Mouse (Mus musculus): ENCODE results near the gene Dirc2. TPM values are rescaled to one million over a fixed set of nuclear protein-coding genes. Genes with fewer than 3 reads are reported as not detected.

Dirc2 gene
- 7.5 and 8.0 TPM in 2 replicates for polyA plus RNA-seq (2014; fragmentation: Nextera tagmentation; extraction: Ambion mirVana)

GRCm38 (mm10) chr16:35768785-35769642 lies at the start of gene Dirc2:
Dirc2 (minus strand) TSS chr16:35769356.
- Histone ChIP-seq H3K9ac (ENCODE audit: low read depth, low read length) (peak within 1 kb of the TSS; percentile 80), H3K27ac (ENCODE audit: low read depth, low read length) (peak within 1 kb of the TSS; percentile 63), H3K9me3 (ENCODE audit: control insufficient read depth, low read length) (no peaks in the 10 kb centered on the region), H3K36me3 (ENCODE audit: control insufficient read depth, insufficient read depth, low read length) (no peaks in the 10 kb centered on the region), H3K27me3 (replicated peaks; ENCODE audit: control insufficient read depth, insufficient read depth, low read length) (no peaks in the 10 kb centered on the region), H3K4me2 (peak within 1 kb of the TSS; percentile 96), H3K4me3 (ENCODE audit: low read depth, low read length) (peak within 1 kb of the TSS; percentile 86), H3K4me1 (replicated peaks; ENCODE audit: control insufficient read depth, insufficient read depth, low read length) (peaks cover 22% of the 10 kb centered on the region)
- under 1% methylated on average over 63 of the region's 78 CpGs for WGBS
- DNase-seq (ENCODE audit: low spot score) (peak; percentile 75), ATAC-seq (replicated peaks; ENCODE audit: low FRiP score) (peak; percentile 81)

DNA sequence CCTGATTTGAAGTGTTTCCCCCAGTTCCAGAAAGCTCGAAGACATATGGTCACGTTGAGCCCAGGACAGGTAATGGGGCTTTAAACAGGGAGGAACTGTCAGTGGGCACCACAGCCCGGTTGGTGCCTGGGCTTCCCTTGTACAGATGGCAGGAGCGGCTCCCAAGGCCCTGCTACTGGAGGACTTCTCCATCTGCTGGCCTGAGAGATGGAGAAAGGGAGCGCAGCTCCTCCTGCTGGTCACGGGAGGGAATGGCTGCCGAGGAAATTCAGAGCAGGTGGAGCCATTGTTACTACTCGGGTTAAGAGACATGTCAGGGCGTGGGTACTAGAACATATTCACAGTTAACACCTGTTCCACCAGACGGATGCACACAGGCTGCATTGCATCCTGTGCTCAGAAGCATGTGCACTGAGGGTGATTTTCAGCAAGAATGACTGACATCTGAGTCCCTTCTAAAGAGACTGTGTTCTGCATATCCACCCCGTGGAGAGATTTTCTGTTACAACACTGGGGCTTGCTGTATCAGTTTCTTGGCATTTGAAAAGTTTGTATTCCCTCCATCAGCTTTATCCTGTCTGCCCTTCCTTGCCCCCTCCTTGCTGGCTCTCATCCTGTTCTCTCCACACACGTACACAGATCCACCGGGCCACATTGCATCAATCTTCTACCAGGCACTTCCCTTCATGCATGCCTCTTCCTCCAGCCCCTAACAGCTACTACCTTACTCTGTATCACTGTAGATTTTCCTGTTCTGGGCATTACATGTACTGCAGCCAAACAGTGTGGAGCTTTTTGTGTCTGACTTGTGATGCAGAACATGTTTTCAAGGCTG lies 48.3 kb upstream of the Dirc2 start:
- Histone ChIP-seq H3K4me3 (ENCODE audit: low read depth, low read length) (no peak overlapping the region), H3K27me3 (replicated peaks; ENCODE audit: control insufficient read depth, insufficient read depth, low read length) (no peaks in the 10 kb centered on the region), H3K4me2 (no peak overlapping the region), H3K9ac (ENCODE audit: low read depth, low read length) (no peak overlapping the region), H3K36me3 (ENCODE audit: control insufficient read depth, insufficient read depth, low read length) (peaks cover 6% of the 10 kb centered on the region), H3K9me3 (ENCODE audit: control insufficient read depth, low read length) (no peaks in the 10 kb centered on the region), H3K4me1 (replicated peaks; ENCODE audit: control insufficient read depth, insufficient read depth, low read length) (no peaks in the 10 kb centered on the region), H3K27ac (ENCODE audit: low read depth, low read length) (no peak overlapping the region)
- peak; percentile 76 for DNase-seq (ENCODE audit: low spot score)
- WGBS, result 44% methylated on average over 13 of the region's 13 CpGs
- peak; percentile 74 for ATAC-seq (replicated peaks; ENCODE audit: low FRiP score)

- Histone ChIP-seq H3K27me3 (replicated peaks; ENCODE audit: control insufficient read depth, insufficient read depth, low read length) (no peaks in the 10 kb centered on the region), H3K9ac (ENCODE audit: low read depth, low read length) (no peak overlapping the region), H3K4me1 (replicated peaks; ENCODE audit: control insufficient read depth, insufficient read depth, low read length) (no peaks in the 10 kb centered on the region), H3K36me3 (ENCODE audit: control insufficient read depth, insufficient read depth, low read length) (peaks cover 5% of the 10 kb centered on the region), H3K9me3 (ENCODE audit: control insufficient read depth, low read length) (no peaks in the 10 kb centered on the region), H3K4me3 (ENCODE audit: low read depth, low read length) (no peak overlapping the region), H3K4me2 (no peak overlapping the region), H3K27ac (ENCODE audit: low read depth, low read length) (no peak overlapping the region)
- 68% methylated on average over 3 of the region's 3 CpGs for WGBS
- no peak for DNase-seq (ENCODE audit: low spot score)
- no peak for ATAC-seq (replicated peaks; ENCODE audit: low FRiP score)
These were observed 44.0 kb upstream of the Dirc2 start for GRCm38 (mm10) chr16:35813119-35813518.

GRCm38 (mm10) chr16:35808838-35809237 lies 39.7 kb upstream of the Dirc2 start:
- 92% methylated on average over 2 of the region's 2 CpGs for WGBS
- Histone ChIP-seq H3K36me3 (ENCODE audit: control insufficient read depth, insufficient read depth, low read length) (peaks cover 5% of the 10 kb centered on the region; the same call in 1 of the 2 replicates), H3K27me3 (replicated peaks; ENCODE audit: control insufficient read depth, insufficient read depth, low read length) (no peaks in the 10 kb centered on the region), H3K4me3 (ENCODE audit: low read depth, low read length) (0 out of 2 replicates have a peak overlapping the region, but pooled peaks have one; percentile 2), H3K9ac (ENCODE audit: low read depth, low read length) (no peak overlapping the region), H3K9me3 (ENCODE audit: control insufficient read depth, low read length) (no peaks in the 10 kb centered on the region), H3K4me2 (peak overlapping the region; percentile 44), H3K4me1 (replicated peaks; ENCODE audit: control insufficient read depth, insufficient read depth, low read length) (peaks cover 4% of the 10 kb centered on the region; the same call in 1 of the 2 replicates), H3K27ac (ENCODE audit: low read depth, low read length) (peak overlapping the region; percentile 44)
- ATAC-seq (replicated peaks; ENCODE audit: low FRiP score), result peak; percentile 65
- DNase-seq (ENCODE audit: low spot score), result no peak

DNA sequence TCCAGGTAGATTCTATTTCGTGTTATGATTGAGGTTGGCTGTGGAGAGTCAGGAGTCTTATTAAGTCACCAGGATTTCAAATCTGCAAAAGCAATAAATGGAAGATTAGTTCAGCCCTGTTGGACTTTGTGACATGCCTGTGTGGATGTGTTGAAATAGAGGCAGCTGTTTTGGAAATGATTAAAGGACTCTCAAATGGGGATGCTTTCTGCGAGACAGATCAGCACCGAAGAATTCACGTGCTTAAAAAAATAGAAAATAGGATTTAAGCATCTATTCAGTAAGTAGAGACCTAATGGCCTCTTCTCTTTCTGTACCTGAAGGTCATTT lies 38.5 kb upstream of the Dirc2 start:
- Histone ChIP-seq H3K9me3 (ENCODE audit: control insufficient read depth, low read length) (no peaks in the 10 kb centered on the region), H3K4me2 (peak overlapping the region; percentile 27), H3K9ac (ENCODE audit: low read depth, low read length) (no peak overlapping the region), H3K27ac (ENCODE audit: low read depth, low read length) (peak overlapping the region; percentile 94), H3K4me1 (replicated peaks; ENCODE audit: control insufficient read depth, insufficient read depth, low read length) (peaks cover 4% of the 10 kb centered on the region; the same call in 1 of the 2 replicates), H3K4me3 (ENCODE audit: low read depth, low read length) (no peak overlapping the region), H3K36me3 (ENCODE audit: control insufficient read depth, insufficient read depth, low read length) (peaks cover 5% of the 10 kb centered on the region; the same call in 1 of the 2 replicates), H3K27me3 (replicated peaks; ENCODE audit: control insufficient read depth, insufficient read depth, low read length) (no peaks in the 10 kb centered on the region)
- no peak for DNase-seq (ENCODE audit: low spot score)
- peak; percentile 65; the same call in 1 of the 2 replicates for ATAC-seq (replicated peaks; ENCODE audit: low FRiP score)
- 73% methylated on average over 4 of the region's 4 CpGs for WGBS

GRCm38 (mm10) chr16:35806973-35807662 lies 38.0 kb upstream of the Dirc2 start:
- H3K27me3 ChIP-seq (replicated peaks; ENCODE audit: control insufficient read depth, insufficient read depth, low read length), result no peaks in the 10 kb centered on the region
- H3K9ac ChIP-seq (ENCODE audit: low read depth, low read length), result peak overlapping the region; percentile 23; the same call in 1 of the 2 replicates
- peak overlapping the region; percentile 35 for H3K4me2 ChIP-seq
- H3K27ac ChIP-seq (ENCODE audit: low read depth, low read length), result peak overlapping the region; percentile 94
- H3K9me3 ChIP-seq (ENCODE audit: control insufficient read depth, low read length), result no peaks in the 10 kb centered on the region
- 57% methylated on average over 6 of the region's 6 CpGs for WGBS
- DNase-seq (ENCODE audit: low spot score) (no peak), ATAC-seq (replicated peaks; ENCODE audit: low FRiP score) (peak; percentile 91)
- peaks cover 5% of the 10 kb centered on the region; the same call in 1 of the 2 replicates for H3K36me3 ChIP-seq (ENCODE audit: control insufficient read depth, insufficient read depth, low read length)
- H3K4me3 ChIP-seq (ENCODE audit: low read depth, low read length), result no peak overlapping the region
- peaks cover 4% of the 10 kb centered on the region; the same call in 1 of the 2 replicates for H3K4me1 ChIP-seq (replicated peaks; ENCODE audit: control insufficient read depth, insufficient read depth, low read length)

DNA sequence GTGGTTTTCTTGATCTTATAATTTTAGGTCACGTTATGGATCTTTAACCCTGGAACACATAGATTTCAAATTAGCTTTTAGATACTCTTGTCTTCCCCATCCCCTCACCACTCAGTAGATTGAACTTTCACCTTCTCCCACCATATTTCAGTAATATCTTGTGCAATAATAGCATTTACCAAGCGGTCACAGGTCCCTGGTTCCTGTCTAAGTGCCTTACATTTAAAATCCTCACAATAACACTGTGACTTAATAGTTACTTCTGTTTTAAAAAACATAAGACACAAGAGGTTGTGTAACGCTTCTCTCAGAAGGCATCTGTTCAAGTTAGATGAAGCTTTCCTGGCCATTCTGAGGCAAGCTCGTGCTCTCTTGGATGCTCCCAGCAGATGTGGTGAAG lies 34.6 kb upstream of the Dirc2 start:
- 87% methylated on average over 4 of the region's 4 CpGs for WGBS
- H3K4me2 ChIP-seq, result no peak overlapping the region
- peaks cover 4% of the 10 kb centered on the region; the same call in 1 of the 2 replicates for H3K36me3 ChIP-seq (ENCODE audit: control insufficient read depth, insufficient read depth, low read length)
- peaks cover 4% of the 10 kb centered on the region; the same call in 1 of the 2 replicates for H3K4me1 ChIP-seq (replicated peaks; ENCODE audit: control insufficient read depth, insufficient read depth, low read length)
- no peak overlapping the region for H3K27ac ChIP-seq (ENCODE audit: low read depth, low read length)
- H3K9me3 ChIP-seq (ENCODE audit: control insufficient read depth, low read length), result peaks cover 3% of the 10 kb centered on the region; the same call in 1 of the 2 replicates
- no peak overlapping the region for H3K4me3 ChIP-seq (ENCODE audit: low read depth, low read length)
- DNase-seq (ENCODE audit: low spot score) (no peak), ATAC-seq (replicated peaks; ENCODE audit: low FRiP score) (no peak)
- no peaks in the 10 kb centered on the region for H3K27me3 ChIP-seq (replicated peaks; ENCODE audit: control insufficient read depth, insufficient read depth, low read length)
- no peak overlapping the region for H3K9ac ChIP-seq (ENCODE audit: low read depth, low read length)

- Histone ChIP-seq H3K9ac (ENCODE audit: low read depth, low read length) (no peak overlapping the region), H3K27me3 (replicated peaks; ENCODE audit: control insufficient read depth, insufficient read depth, low read length) (no peaks in the 10 kb centered on the region), H3K36me3 (ENCODE audit: control insufficient read depth, insufficient read depth, low read length) (peaks cover 4% of the 10 kb centered on the region; the same call in 1 of the 2 replicates), H3K4me3 (ENCODE audit: low read depth, low read length) (no peak overlapping the region), H3K27ac (ENCODE audit: low read depth, low read length) (no peak overlapping the region), H3K9me3 (ENCODE audit: control insufficient read depth, low read length) (peaks cover 3% of the 10 kb centered on the region; the same call in 1 of the 2 replicates), H3K4me2 (no peak overlapping the region), H3K4me1 (replicated peaks; ENCODE audit: control insufficient read depth, insufficient read depth, low read length) (peaks cover 4% of the 10 kb centered on the region; the same call in 1 of the 2 replicates)
- WGBS, result 85% methylated on average over 7 of the region's 7 CpGs
- no peak for DNase-seq (ENCODE audit: low spot score)
- ATAC-seq (replicated peaks; ENCODE audit: low FRiP score), result no peak
These were observed 33.0 kb upstream of the Dirc2 start for GRCm38 (mm10) chr16:35802163-35802562.

Measured in liver, embryonic 11.5 days (tissue).